Mouse (Mus musculus): ENCODE measurements at regions not wholly inside any gene's neighbourhood (a gene's known extent, or its start where the extent isn't known, plus 50 kb on each side); places are given as distances from the start of the nearest gene placed in this dataset.

GRCm38 (mm10) chr14:120212626-120213025 lies 62.8 kb upstream of the Mbnl2 start:
- Histone ChIP-seq H3K9me3 (replicated peaks; ENCODE audit: control insufficient read depth, insufficient read depth, low read length, poor library complexity, severe bottlenecking) (no peaks in the 10 kb centered on the region), H3K27me3 (ENCODE audit: control insufficient read depth, insufficient read depth, low read length, poor library complexity, severe bottlenecking) (0 out of 2 replicates have a peak, but pooled peaks cover 2% of the 10 kb centered on the region), H3K36me3 (ENCODE audit: control insufficient read depth, insufficient read depth, low read length, poor library complexity, severe bottlenecking) (no peaks in the 10 kb centered on the region), H3K4me1 (ENCODE audit: control insufficient read depth, insufficient read depth, low read length) (no peaks in the 10 kb centered on the region), H3K27ac (ENCODE audit: insufficient read depth, low read length) (no peak overlapping the region), H3K9ac (ENCODE audit: low read depth, poor library complexity, severe bottlenecking) (no peak overlapping the region), H3K4me3 (ENCODE audit: low read depth, low read length) (no peak overlapping the region)
- TF ChIP-seq EP300 (IDR thresholded peaks at IDR 0.05; ENCODE audit: insufficient read depth, low read depth, low read length) (no peak), CTCF (IDR thresholded peaks at IDR 0.05; ENCODE audit: low read depth, low read length) (no peak), POLR2A (IDR thresholded peaks at IDR 0.05; ENCODE audit: insufficient read depth, low read length) (no peak)

GRCm38 (mm10) chr14:120219224-120219623 lies 56.2 kb upstream of the Mbnl2 start:
- Histone ChIP-seq H3K27me3 (ENCODE audit: control insufficient read depth, insufficient read depth, low read length, poor library complexity, severe bottlenecking) (no peaks in the 10 kb centered on the region), H3K9ac (ENCODE audit: low read depth, poor library complexity, severe bottlenecking) (no peak overlapping the region), H3K9me3 (replicated peaks; ENCODE audit: control insufficient read depth, insufficient read depth, low read length, poor library complexity, severe bottlenecking) (no peaks in the 10 kb centered on the region), H3K4me3 (ENCODE audit: low read depth, low read length) (no peak overlapping the region), H3K27ac (ENCODE audit: insufficient read depth, low read length) (no peak overlapping the region), H3K4me1 (ENCODE audit: control insufficient read depth, insufficient read depth, low read length) (no peaks in the 10 kb centered on the region), H3K36me3 (ENCODE audit: control insufficient read depth, insufficient read depth, low read length, poor library complexity, severe bottlenecking) (no peaks in the 10 kb centered on the region)
- TF ChIP-seq POLR2A (IDR thresholded peaks at IDR 0.05; ENCODE audit: insufficient read depth, low read length) (no peak), EP300 (IDR thresholded peaks at IDR 0.05; ENCODE audit: insufficient read depth, low read depth, low read length) (no peak), CTCF (IDR thresholded peaks at IDR 0.05; ENCODE audit: low read depth, low read length) (no peak)

GRCm38 (mm10) chr14:120223528-120224201 lies 51.8 kb upstream of the Mbnl2 start:
- Histone ChIP-seq H3K9me3 (replicated peaks; ENCODE audit: control insufficient read depth, insufficient read depth, low read length, poor library complexity, severe bottlenecking) (no peaks in the 10 kb centered on the region), H3K27me3 (ENCODE audit: control insufficient read depth, insufficient read depth, low read length, poor library complexity, severe bottlenecking) (no peaks in the 10 kb centered on the region), H3K4me1 (ENCODE audit: control insufficient read depth, insufficient read depth, low read length) (no peaks in the 10 kb centered on the region), H3K9ac (ENCODE audit: low read depth, poor library complexity, severe bottlenecking) (no peak overlapping the region), H3K4me3 (ENCODE audit: low read depth, low read length) (no peak overlapping the region), H3K27ac (ENCODE audit: insufficient read depth, low read length) (no peak overlapping the region), H3K36me3 (ENCODE audit: control insufficient read depth, insufficient read depth, low read length, poor library complexity, severe bottlenecking) (no peaks in the 10 kb centered on the region)
- no peak for TF ChIP-seq CTCF (IDR thresholded peaks at IDR 0.05; ENCODE audit: low read depth, low read length)
- no peak for TF ChIP-seq EP300 (IDR thresholded peaks at IDR 0.05; ENCODE audit: insufficient read depth, low read depth, low read length)
- no peak for TF ChIP-seq POLR2A (IDR thresholded peaks at IDR 0.05; ENCODE audit: insufficient read depth, low read length)

GRCm38 (mm10) chr14:120224202-120224846 lies 51.1 kb upstream of the Mbnl2 start:
- H3K9ac ChIP-seq (ENCODE audit: low read depth, poor library complexity, severe bottlenecking): no peak overlapping the region
- TF ChIP-seq CTCF (IDR thresholded peaks at IDR 0.05; ENCODE audit: low read depth, low read length) (no peak), POLR2A (IDR thresholded peaks at IDR 0.05; ENCODE audit: insufficient read depth, low read length) (no peak), EP300 (IDR thresholded peaks at IDR 0.05; ENCODE audit: insufficient read depth, low read depth, low read length) (no peak)
- H3K27ac ChIP-seq (ENCODE audit: insufficient read depth, low read length): no peak overlapping the region

GRCm38 (mm10) chr14:120225657-120226056 lies 49.8 kb upstream of the Mbnl2 start:
- Histone ChIP-seq H3K4me3 (ENCODE audit: low read depth, low read length) (no peak overlapping the region), H3K9ac (ENCODE audit: low read depth, poor library complexity, severe bottlenecking) (no peak overlapping the region), H3K9me3 (replicated peaks; ENCODE audit: control insufficient read depth, insufficient read depth, low read length, poor library complexity, severe bottlenecking) (no peaks in the 10 kb centered on the region), H3K36me3 (ENCODE audit: control insufficient read depth, insufficient read depth, low read length, poor library complexity, severe bottlenecking) (no peaks in the 10 kb centered on the region), H3K4me1 (ENCODE audit: control insufficient read depth, insufficient read depth, low read length) (no peaks in the 10 kb centered on the region), H3K27me3 (ENCODE audit: control insufficient read depth, insufficient read depth, low read length, poor library complexity, severe bottlenecking) (no peaks in the 10 kb centered on the region), H3K27ac (ENCODE audit: insufficient read depth, low read length) (no peak overlapping the region)
- TF ChIP-seq CTCF (IDR thresholded peaks at IDR 0.05; ENCODE audit: low read depth, low read length) (no peak), POLR2A (IDR thresholded peaks at IDR 0.05; ENCODE audit: insufficient read depth, low read length) (no peak), EP300 (IDR thresholded peaks at IDR 0.05; ENCODE audit: insufficient read depth, low read depth, low read length) (no peak)

More at GRCm38 (mm10) chr14:120224202-120224846, 51.1 kb upstream of the Mbnl2 start:
- Histone ChIP-seq H3K9me3 (replicated peaks; ENCODE audit: control insufficient read depth, insufficient read depth, low read length, poor library complexity, severe bottlenecking) (no peaks in the 10 kb centered on the region), H3K36me3 (ENCODE audit: control insufficient read depth, insufficient read depth, low read length, poor library complexity, severe bottlenecking) (no peaks in the 10 kb centered on the region), H3K4me1 (ENCODE audit: control insufficient read depth, insufficient read depth, low read length) (no peaks in the 10 kb centered on the region), H3K27me3 (ENCODE audit: control insufficient read depth, insufficient read depth, low read length, poor library complexity, severe bottlenecking) (no peaks in the 10 kb centered on the region), H3K4me3 (ENCODE audit: low read depth, low read length) (no peak overlapping the region)
